Mouse (Mus musculus) kidney, adult 11 months (tissue): Measurements from ENCODE around the gene Pprc1.

Experiments
- DNase-seq: peaks from one replicate; pipeline ENCODE4 v3.0.0; 2022

Gene Pprc1

DNA sequence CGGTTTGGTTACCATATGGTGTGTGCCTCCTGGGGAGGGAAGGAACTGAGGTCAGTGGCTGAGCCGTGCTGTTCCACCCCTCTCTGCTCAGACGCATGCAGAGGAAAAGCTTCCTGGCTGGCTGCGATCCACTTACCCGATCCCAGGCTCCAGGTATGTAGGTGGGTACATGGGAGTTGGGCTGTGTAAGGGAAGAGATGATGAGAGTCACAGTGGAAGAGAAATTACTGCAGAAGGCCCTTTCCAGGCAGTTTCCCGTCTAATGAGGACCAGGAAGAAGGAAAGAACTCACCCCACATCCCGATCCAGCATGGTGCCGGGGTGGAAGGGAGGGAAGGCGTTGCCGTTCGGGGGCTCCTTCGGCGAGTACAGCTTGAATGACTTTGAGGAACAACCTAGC is 8.7 kb upstream of the Pprc1 start:
- no peak for DNase-seq

DNA sequence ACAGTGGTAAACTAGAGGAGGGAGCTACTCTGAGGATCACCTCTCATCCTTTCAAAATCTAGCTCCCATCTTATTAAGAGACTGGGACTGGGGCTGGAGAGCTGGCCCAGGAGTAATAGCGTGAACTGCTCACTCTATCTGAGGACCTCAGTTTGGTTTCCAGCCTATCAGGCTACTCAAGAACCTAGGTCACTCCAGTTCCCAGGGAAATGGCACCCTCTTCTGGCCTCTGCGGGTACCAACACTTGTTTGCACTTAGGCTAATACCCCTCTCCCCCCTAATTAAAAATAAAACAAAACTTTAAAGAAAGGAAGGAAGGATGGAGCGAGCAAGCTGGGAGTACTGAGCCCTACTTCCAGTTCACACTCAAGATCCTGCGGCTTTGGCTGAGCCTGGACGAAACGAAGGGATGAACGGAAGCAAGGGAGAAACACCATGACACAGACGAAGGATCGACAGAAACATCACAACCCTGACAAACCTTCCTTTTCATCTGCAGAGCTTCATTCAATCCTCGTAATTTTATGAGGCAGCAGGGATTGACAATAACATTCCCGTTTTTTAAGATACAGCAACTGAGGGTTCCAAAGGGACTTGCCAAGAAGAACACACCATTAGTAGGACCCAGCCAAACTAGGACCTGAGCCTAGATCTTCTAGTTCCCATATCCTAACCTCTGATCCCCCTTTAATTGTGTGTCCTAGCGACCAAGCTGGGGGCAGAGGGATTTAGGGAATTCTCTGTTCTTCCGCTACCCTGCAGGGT is 8.0 kb upstream of the Pprc1 start:
- DNase-seq = no peak

DNA sequence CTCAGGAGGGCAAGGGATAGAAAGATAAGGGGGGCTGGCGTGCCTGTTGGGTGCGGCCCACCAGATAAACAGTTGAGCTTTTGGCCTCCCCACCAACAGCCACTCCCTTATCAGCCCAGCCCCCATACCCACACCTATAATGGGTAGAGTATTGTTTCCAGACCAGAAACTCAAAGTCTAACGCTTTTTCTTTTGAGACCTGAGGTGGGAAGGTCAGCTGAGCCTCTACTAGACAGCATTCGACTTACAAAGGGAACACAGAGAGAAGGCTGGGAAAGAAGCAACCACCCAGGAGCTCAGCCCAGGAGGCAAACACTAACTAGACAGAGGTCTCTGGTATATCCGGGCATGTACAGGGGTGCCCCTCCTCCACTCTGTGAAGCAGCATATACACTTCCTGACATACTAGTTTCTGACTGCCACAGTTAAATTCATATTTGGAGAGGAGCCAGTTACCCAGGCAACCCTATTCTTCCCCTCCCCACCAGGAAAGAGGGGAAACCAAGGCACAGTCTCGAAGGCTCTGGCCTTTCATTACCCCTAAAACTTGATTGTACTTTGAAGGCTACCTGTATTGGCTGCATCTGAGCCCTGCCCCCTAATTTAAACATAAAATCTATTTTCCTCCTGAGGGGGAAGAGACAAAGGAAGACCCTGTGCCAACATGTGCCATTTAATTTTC is 7.3 kb upstream of the Pprc1 start:
- no peak for DNase-seq

DNA sequence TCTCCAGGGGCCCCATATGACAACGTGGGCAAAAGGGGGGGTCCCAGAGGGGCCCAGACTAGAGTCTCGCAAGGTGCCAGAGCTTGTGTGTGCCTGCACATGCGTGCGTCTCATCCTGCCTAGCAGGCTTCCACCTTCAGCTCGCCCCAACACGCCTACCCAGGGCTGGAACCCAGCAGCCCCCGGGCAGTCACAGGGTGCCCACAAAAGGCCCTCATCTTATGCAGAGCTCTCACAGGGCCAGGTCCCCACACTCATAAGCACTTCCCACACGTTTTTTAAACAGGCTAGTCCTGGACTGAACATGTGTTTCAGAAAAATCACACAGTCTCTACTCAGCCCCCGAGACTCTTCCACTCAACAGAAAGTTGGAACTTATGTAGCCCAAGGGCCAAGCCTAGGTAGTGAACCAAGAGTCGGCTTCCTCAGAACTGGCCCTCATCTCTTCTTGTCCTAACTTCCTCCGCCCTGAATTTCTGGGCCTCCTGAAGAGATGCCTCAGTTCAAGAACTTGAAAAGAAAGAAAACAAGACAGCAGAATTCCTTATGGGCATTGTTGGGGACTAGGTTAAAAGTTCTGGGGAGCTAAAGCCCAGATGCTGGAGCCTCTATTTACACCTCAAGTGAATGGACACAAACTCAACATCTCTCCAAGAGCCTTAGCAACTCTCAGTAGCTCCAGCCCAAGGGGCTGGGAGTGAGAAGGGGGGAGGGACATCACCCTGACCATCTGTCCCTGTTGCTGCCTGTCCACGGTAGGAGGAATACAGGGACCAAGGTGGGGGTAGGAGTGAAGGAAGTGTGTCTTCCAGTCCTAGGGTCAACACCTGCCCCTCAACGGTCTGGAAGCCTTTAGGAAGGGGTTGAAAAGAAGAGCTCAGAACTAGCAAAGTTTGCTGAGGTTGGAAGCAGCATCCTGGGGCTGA is 6.5 kb upstream of the Pprc1 start:
- DNase-seq = no peak

DNA sequence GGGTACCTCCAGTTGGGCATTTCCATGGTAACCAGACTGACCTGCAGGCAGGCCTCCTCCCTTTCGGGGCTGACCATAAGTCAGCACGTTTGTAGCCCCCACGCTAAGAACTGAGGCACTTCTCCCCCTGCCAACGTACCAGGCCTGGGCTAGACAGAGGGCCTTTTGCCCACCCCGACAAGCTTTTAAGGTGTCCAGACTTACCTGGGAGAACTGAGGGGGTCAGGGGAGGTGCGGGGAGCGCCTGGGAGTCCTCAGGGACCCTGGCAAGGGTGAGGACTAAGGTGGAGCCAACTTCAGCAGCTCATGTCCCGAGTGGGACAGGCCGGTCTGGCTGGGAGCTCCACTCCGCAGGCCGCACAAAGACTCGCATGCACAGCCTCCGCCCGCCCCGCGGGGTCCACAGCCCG is 5.8 kb upstream of the Pprc1 start:
- peak; percentile 25 for DNase-seq

DNA sequence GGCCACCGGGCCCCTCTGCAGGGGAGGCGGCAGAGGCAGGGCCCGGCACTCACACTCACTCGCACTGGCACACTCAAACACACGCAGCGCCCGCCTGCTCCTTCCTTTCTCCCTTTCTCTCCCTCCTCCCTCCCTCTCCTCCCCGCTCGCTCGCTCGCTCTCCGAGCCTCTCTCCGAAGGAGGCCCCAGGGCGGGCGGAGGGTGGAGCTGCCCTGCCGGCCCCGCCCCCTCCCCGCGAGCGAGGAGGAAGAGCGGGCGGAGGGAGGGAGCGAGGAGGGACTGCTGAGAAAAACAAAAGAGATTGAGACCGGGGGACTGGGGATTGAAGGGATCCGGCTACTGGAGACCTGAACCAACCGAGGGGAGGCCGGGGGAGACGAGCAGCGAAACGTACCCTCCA is 5.2 kb upstream of the Pprc1 start:
- peak; percentile 82 for DNase-seq

DNA sequence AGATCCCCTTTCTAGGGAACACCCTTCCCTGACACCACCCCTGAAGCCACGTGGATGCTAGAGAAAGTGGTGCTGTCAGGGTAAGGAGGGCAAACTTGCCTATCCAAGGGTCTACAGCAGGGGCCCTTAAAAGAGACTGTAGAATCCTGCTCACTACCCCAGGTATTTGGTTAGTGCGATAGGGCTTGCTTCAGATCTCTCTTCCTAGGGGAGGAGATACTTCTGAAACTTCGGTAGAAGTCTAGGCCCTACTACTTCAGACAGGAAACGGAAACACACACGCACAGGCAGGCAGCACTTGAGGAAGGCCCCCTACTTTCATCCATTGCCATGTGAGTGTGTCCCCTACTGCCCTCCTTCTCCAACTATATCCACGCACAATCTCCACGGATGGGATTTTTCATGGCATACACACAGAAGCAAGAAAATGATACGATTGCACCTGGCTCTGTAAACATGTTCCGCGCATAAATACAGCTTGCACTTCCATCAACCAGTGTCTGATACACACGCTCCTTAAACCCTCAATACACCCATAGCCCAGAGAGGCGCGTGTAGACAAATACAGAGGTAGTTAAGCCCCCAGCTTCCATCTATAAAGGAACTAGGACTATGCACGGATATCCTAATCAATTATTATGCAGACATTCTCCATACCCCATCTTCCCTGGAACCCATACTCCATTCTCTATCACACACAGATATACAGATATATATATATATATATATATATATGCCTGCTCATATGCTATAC is 4.4 kb upstream of the Pprc1 start:
- no peak for DNase-seq

DNA sequence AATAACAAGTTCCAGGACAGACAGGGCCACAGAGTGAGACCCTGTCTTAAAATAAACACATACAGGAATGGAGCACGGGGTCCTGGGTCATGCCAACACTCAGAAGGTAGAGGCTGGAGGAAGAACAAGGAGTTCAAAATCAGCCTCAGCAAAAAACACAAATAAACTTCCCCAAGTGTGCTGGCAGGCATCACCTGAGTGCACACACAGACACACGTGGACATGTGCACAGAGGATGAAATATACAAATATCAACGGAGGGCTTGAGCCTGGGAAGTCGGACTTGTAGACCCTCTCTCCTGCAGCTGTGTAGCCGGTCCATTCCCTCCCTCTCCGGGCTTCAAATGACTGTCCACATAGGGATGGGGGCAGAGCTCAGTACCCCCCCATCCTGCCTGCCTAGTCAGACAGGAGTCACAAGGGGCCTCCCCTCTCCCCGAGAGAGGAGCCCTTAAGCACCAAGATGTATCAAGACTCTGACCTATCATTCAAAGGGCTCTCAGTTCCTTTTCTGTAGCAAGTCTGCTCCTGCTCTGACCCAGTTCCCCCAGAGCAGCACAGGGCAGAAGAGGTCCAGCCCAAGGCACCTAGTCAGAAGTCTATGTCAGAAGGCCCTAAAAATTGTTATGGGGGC is 3.3 kb upstream of the Pprc1 start:
- no peak for DNase-seq

DNA sequence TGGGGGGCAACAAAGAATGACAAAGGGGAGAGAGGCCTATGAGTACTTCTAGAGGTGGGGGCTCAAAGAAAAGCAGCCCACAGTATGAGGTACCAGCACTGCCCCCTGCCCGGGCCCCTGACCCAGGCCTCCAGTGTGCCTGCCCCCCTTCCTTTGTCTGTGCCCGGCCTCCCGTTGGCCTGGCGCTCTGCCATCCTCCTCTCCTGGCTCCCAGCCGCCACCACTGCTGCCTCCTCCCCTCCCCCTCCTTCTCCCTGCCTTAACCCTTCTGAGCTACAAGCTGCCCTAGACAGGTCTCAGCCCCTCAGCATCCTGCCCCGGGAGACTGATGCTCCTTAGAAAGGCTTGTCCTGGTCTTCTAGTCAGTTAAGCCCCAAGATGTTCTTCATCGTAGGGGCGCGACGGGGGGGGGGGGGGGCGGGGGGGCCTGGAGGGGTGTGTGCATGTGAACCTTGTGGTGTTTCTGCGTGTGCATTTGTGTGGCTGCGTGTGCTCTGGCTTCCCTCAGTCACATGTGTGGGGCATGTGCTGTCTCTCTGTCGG is 2.7 kb upstream of the Pprc1 start:
- peak; percentile 92 for DNase-seq

DNA sequence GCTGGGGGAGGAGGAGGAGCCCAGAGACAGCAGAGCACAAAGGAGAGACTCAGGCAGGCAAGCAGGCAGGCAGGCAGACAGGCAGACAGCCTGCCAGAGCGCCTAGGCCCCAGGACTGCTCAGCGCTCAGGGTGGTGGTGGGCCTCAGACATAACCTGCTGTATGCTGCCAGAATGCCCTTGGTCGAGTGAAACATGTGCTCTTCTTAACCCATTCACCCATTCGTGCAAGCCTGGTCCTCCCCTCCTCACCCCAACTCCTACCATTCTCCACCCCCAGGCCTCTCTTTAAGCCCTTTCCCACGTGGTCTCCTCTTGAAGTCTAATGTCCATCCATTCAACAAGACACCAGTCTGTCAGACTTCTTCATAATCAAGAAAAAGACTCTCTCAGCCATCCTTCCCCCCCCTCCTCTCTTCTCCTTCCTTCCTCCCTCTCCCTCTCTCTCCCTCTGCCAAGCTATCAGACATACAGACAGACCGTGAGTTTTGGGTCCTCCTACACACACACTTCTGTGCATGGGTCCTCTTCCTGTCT is 2.1 kb upstream of the Pprc1 start:
- peak; percentile 62 for DNase-seq

DNA sequence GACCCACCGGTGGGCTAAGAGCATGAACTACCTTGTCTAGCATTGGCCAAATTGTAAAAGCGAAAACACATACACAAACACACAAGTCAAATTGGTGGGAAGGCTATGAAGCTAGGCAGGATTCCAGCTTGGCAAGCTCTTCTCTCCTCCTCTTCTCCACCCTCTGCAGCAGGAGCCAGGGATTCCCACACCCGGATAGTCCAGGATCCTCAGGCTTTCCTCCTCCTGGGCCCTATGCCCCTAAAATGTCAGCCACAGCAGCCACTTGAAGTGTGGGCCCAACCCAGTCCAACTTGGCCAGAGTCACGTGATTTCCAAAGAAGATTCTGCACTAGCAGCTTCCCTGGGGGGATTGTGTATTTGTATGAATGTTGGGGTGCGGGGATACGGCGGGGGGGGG is 1.3 kb upstream of the Pprc1 start:
- DNase-seq = peak; percentile 36

DNA sequence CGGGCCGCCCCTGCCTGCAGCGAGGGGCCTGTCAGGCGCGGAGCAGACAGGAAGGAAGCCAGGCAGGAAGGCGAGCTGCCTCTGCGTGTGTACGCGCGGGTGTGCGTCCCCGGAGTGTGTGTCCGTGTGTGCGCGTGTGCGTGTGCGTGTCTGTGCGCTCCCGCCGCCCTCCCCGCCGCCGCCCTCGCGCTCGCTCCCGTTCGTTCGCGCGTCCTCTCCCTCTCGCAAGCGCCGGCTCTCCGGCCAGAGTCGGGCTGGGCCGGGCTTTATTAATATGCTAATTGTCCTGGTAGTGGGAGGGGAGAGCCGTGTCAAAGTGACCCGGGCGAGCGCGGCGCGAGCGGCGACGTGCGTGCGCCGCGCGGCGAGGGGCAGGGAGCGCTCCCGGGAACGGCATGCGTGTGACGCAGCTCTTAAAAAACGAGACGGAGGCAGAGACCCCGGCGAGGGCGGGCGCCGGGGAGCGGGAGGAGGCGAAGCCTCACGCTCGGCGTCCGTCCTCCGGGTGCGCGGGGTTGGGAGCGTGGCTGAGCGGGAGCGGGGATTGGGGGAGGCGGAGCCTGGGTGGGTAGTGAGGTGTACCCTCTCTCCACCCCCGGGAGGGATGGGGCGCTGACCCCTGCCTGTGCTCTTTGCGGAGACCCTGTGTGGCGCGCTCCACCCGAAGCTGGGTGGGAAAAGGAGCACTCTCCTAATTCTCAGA is 458 bp downstream of the Pprc1 start, which contains the start of gene Ldb1:
Gene Ldb1, minus strand, starts transcription at position 222 of the 703 bp plus-strand sequence.
- peak; percentile 90 for DNase-seq

DNA sequence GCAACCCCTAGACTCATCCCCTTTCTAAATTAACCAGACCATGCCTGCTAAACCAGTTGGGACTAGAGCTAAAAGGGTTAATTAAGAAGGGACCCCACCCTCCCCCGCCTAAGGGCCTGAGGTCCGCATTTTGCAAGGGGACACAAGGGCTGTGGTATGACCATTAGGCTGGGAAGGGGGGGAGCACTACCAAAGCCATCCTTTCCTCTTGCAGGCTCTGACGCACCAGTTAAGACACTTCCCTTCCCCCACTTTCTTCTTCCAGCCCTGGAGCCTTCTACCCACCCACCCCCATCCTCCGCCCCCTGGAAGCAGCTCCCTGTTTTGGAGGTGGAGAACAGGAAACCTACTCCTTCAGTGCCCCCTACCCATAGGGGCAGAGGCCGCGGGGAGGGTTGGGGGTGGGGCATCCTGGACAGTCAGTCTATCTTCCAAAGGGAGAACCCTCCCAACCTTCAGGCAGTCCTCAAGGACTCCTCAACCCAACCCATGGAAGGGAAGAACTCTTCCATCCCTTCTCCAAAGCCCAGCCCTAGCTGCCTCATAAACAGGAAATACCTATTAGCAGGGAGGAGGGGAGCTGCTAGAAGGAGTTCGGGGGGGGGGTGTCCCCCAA is 1.1 kb downstream of the Pprc1 start:
- DNase-seq = peak; percentile 69

DNA sequence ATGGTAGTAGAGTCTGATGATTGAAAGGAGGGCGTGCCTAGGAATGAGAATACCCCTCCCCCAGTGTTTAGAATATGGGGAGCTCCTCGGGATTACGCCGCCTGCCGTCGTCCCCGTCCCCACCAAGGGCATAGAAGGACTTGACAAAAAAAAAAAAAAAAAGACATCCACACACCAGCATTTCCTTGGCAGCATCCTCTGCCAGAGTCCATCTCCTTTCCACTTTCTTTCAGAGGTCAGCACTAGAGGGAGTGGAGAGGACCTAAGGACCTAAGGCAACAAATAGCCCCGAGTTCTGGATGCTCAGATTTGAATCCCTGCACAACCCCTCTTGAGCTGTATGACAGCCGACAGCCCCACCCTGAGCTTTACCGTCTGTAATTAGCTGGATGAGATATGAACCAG is 1.9 kb downstream of the Pprc1 start:
- DNase-seq = no peak

DNA sequence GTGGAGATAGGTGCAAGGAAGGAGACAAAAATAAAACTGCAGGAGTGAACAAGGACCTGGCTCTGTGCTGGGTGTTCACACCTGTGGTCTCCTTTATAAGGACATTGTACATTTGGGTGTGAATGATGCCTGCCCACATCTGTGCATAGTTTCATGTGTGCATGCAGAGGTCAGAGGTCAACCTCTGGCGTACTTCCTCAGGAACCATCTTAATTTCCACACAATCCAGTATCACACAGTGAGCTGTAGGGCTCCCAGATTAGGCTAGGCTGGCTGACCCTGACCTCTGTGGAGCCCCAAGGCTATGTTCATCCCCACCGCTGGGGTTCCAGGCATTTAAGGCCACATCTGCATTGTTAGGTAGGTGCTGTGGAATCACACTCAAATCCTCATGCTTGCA is 2.7 kb downstream of the Pprc1 start:
- DNase-seq = no peak

DNA sequence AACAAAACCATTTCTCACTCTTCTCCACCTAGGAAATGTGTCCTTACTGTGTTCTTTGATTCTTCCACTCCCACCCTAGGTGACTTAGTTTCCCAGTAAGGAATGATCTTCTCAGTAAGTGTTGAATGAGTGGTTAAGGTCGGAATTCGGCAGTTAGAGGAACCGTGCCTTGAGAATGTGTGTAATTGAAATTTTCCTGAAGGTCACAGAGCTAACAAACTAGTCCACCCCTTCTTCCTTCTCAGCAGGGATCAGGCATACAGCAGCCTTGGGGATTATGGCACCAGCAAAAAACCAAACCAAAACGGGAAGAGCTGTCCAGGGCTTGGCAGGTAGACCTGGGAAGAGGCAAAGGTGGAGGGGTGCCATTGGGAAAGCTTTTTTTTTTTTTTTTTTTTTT is 4.4 kb downstream of the Pprc1 start:
- no peak for DNase-seq

DNA sequence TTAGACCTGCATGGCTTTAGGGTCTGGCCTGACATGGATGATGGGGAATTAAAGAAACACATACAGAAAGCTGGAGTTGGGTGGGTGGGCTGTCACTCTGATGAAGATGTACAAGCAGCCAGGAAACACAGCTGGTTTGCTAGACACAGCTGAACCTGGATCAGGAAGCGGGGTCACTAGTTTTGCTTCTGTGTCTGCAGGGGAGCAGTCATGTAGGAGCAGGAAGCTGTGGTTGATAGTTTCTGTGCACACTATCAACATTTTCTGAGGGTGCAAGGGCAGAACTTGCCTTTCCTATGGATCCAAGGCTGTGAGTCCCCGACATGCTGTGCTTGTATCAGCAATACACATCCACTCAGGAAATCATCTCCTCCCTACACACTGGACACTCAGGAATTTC is 5.8 kb downstream of the Pprc1 start:
- no peak for DNase-seq

DNA sequence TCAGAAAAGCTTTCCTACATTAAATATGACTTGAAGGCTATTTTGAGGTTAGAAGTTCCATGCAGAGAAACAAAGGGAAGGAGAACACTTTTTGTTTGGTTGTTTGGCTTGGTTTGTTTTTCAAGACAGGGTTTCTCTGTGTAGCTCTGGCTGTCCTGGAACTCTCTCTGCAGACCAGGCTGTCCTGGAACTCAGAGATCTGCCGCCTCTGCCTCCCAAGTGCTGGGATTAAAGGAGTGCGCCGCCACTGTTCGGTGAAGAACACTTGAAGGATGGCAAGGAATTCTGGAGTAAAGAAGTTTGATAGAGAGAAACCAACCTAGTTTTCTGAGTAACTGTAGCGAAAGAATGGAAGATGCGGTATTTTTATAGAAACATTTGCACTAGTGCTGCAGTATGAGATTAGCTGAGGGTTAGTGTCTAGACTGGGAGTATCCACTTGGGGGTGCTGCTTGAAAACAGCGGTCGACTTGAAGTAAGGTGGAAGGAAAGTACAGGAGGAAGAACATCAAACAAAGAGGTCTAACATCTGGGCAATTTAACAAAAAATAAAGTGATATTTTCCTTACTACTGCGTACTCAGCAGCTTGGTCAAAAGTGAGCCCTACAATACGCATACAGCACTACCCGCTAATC is 11.2 kb downstream of the Pprc1 start:
- DNase-seq = no peak

DNA sequence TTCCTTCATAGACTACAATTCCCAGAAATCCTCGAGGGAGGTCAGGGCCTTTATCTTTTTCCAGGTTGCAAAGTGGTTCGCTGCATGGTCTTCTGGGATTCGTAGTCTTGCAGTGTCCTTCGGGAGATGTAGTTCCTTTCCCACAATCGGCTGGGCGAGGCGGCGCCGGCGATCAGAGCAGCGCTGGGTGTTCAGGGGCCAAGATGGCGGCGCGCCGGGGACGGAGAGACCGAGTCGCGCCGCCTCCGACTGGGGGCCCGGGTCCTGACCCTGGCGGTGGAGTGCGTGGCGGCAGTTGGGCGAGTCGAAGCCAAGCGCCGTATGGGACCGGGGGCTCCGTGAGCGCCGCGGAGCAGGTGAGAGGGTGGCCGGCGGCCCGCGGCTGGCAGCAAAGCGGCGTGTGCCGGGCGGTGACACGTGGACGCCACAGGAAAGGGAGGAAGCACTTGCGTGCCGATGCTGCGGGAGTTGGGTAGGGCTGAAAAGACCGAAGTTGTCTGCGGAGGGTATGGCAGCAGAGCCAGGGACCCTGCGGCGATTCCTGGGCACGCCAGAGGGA is 11.8 kb downstream of the Pprc1 start:
- DNase-seq = peak; percentile 96
